Mouse (Mus musculus): ENCODE measurements around the gene Aifm3. TPM values are rescaled to one million over a fixed set of nuclear protein-coding genes. Genes with fewer than 3 reads are reported as not detected.

Aifm3 gene
- polyA plus RNA-seq, 1 experiment from 2014 or later: 1.1 TPM

GRCm38 (mm10) chr16:17475326-17475725, 14.1 kb upstream of the Aifm3 start:
- H3K9ac ChIP-seq: no peak overlapping the region
- H3K27me3 ChIP-seq: no peaks in the 10 kb centered on the region
- 94% methylated on average over 4 of the region's 4 CpGs for WGBS
- H3K4me2 ChIP-seq: no peak overlapping the region
- no peak overlapping the region for H3K27ac ChIP-seq
- no peaks in the 10 kb centered on the region for H3K9me3 ChIP-seq
- H3K36me3 ChIP-seq: peaks cover 49% of the 10 kb centered on the region
- H3K4me1 ChIP-seq: peaks cover 4% of the 10 kb centered on the region; the same call in 1 of the 2 replicates
- no peak for ATAC-seq (ENCODE audit: insufficient number of reproducible peaks, insufficient read depth, low FRiP score, low TSS enrichment, low read depth)
- H3K4me3 ChIP-seq: no peak overlapping the region

GRCm38 (mm10) chr16:17478331-17478943, 11.0 kb upstream of the Aifm3 start:
- no peak for ATAC-seq (ENCODE audit: insufficient number of reproducible peaks, insufficient read depth, low FRiP score, low TSS enrichment, low read depth)
- Histone ChIP-seq H3K9me3 (no peaks in the 10 kb centered on the region), H3K4me2 (no peak overlapping the region), H3K4me3 (no peak overlapping the region), H3K27me3 (no peaks in the 10 kb centered on the region), H3K36me3 (peaks cover 49% of the 10 kb centered on the region), H3K9ac (no peak overlapping the region), H3K4me1 (0 out of 2 replicates have a peak, but pooled peaks cover 4% of the 10 kb centered on the region), H3K27ac (no peak overlapping the region)
- 86% methylated on average over 4 of the region's 4 CpGs for WGBS

- WGBS: 93% methylated on average over 2 of the region's 2 CpGs
- Histone ChIP-seq H3K4me2 (no peak overlapping the region), H3K27me3 (no peaks in the 10 kb centered on the region), H3K9ac (no peak overlapping the region), H3K9me3 (no peaks in the 10 kb centered on the region), H3K4me3 (no peak overlapping the region), H3K4me1 (peaks cover 6% of the 10 kb centered on the region; the same call in 1 of the 2 replicates), H3K36me3 (peaks cover 68% of the 10 kb centered on the region), H3K27ac (no peak overlapping the region)
- no peak for ATAC-seq (ENCODE audit: insufficient number of reproducible peaks, insufficient read depth, low FRiP score, low TSS enrichment, low read depth)
Measured at GRCm38 (mm10) chr16:17481465-17481864, 7.9 kb upstream of the Aifm3 start.

GRCm38 (mm10) chr16:17486505-17486904, 2.9 kb upstream of the Aifm3 start:
- peaks cover 16% of the 10 kb centered on the region for H3K4me1 ChIP-seq
- H3K4me2 ChIP-seq: no peak overlapping the region
- no peak overlapping the region for H3K27ac ChIP-seq
- H3K36me3 ChIP-seq: peaks cover 58% of the 10 kb centered on the region
- ATAC-seq (ENCODE audit: insufficient number of reproducible peaks, insufficient read depth, low FRiP score, low TSS enrichment, low read depth): no peak
- no peak overlapping the region for H3K4me3 ChIP-seq
- peaks cover 42% of the 10 kb centered on the region for H3K27me3 ChIP-seq
- 61% methylated on average over 3 of the region's 3 CpGs for WGBS
- H3K9me3 ChIP-seq: no peaks in the 10 kb centered on the region
- H3K9ac ChIP-seq: no peak overlapping the region

GRCm38 (mm10) chr16:17488478-17489468, 638 bp upstream of the Aifm3 start:
- peak overlapping the region; percentile 66 for H3K9ac ChIP-seq

GRCm38 (mm10) chr16:17491154-17491553, 1.7 kb downstream of the Aifm3 start:
- H3K27me3 ChIP-seq: peaks cover 42% of the 10 kb centered on the region
- no peak overlapping the region for H3K4me2 ChIP-seq
- H3K4me1 ChIP-seq: peaks cover 11% of the 10 kb centered on the region
- no peak for ATAC-seq (ENCODE audit: insufficient number of reproducible peaks, insufficient read depth, low FRiP score, low TSS enrichment, low read depth)
- WGBS: 77% methylated on average over 5 of the region's 5 CpGs
- H3K9me3 ChIP-seq: no peaks in the 10 kb centered on the region
- peaks cover 17% of the 10 kb centered on the region; the same call in 1 of the 2 replicates for H3K36me3 ChIP-seq
- no peak overlapping the region for H3K9ac ChIP-seq
- no peak overlapping the region for H3K4me3 ChIP-seq
- H3K27ac ChIP-seq: no peak overlapping the region

More at GRCm38 (mm10) chr16:17488478-17489468, 638 bp upstream of the Aifm3 start:
- ATAC-seq (ENCODE audit: insufficient number of reproducible peaks, insufficient read depth, low FRiP score, low TSS enrichment, low read depth): no peak
- Histone ChIP-seq H3K27me3 (peaks cover 42% of the 10 kb centered on the region), H3K36me3 (peaks cover 38% of the 10 kb centered on the region), H3K27ac (no peak overlapping the region), H3K4me3 (peak overlapping the region; percentile 48), H3K4me2 (peak overlapping the region; percentile 85), H3K9me3 (no peaks in the 10 kb centered on the region), H3K4me1 (peaks cover 16% of the 10 kb centered on the region)
- WGBS: 44% methylated on average over 14 of the region's 14 CpGs

- no peak overlapping the region for H3K9ac ChIP-seq
- no peak overlapping the region for H3K4me3 ChIP-seq
- H3K9me3 ChIP-seq: no peaks in the 10 kb centered on the region
- peaks cover 10% of the 10 kb centered on the region; the same call in 1 of the 2 replicates for H3K36me3 ChIP-seq
- 73% methylated on average over 5 of the region's 5 CpGs for WGBS
- H3K4me2 ChIP-seq: no peak overlapping the region
- ATAC-seq (ENCODE audit: insufficient number of reproducible peaks, insufficient read depth, low FRiP score, low TSS enrichment, low read depth): no peak
- H3K4me1 ChIP-seq: peaks cover 18% of the 10 kb centered on the region
- H3K27ac ChIP-seq: no peak overlapping the region
- H3K27me3 ChIP-seq: peaks cover 42% of the 10 kb centered on the region
Measured at GRCm38 (mm10) chr16:17491896-17492561, 2.6 kb downstream of the Aifm3 start.

GRCm38 (mm10) chr16:17496499-17497305, 7.3 kb downstream of the Aifm3 start:
- Histone ChIP-seq H3K9me3 (no peaks in the 10 kb centered on the region), H3K36me3 (no peaks in the 10 kb centered on the region), H3K4me1 (peaks cover 7% of the 10 kb centered on the region), H3K4me3 (no peak overlapping the region), H3K27ac (no peak overlapping the region), H3K9ac (peak overlapping the region; percentile 7; the same call in 1 of the 2 replicates), H3K4me2 (no peak overlapping the region), H3K27me3 (no peaks in the 10 kb centered on the region)
- no peak for ATAC-seq (ENCODE audit: insufficient number of reproducible peaks, insufficient read depth, low FRiP score, low TSS enrichment, low read depth)
- WGBS: 43% methylated on average over 2 of the region's 2 CpGs

- no peaks in the 10 kb centered on the region for H3K27me3 ChIP-seq
- ATAC-seq (ENCODE audit: insufficient number of reproducible peaks, insufficient read depth, low FRiP score, low TSS enrichment, low read depth): no peak
- 34% methylated on average over 10 of the region's 10 CpGs for WGBS
- no peak overlapping the region for H3K27ac ChIP-seq
- no peaks in the 10 kb centered on the region for H3K36me3 ChIP-seq
- H3K4me2 ChIP-seq: no peak overlapping the region
- no peak overlapping the region for H3K4me3 ChIP-seq
- H3K9me3 ChIP-seq: no peaks in the 10 kb centered on the region
- peaks cover 7% of the 10 kb centered on the region for H3K4me1 ChIP-seq
- H3K9ac ChIP-seq: no peak overlapping the region
Measured at GRCm38 (mm10) chr16:17499249-17499883, 10.0 kb downstream of the Aifm3 start.

- H3K4me1 ChIP-seq: no peaks in the 10 kb centered on the region
- 77% methylated on average over 4 of the region's 4 CpGs for WGBS
- H3K9ac ChIP-seq: no peak overlapping the region
- no peak overlapping the region for H3K4me2 ChIP-seq
- H3K4me3 ChIP-seq: no peak overlapping the region
- no peak for ATAC-seq (ENCODE audit: insufficient number of reproducible peaks, insufficient read depth, low FRiP score, low TSS enrichment, low read depth)
- H3K9me3 ChIP-seq: no peaks in the 10 kb centered on the region
- no peaks in the 10 kb centered on the region for H3K27me3 ChIP-seq
- no peaks in the 10 kb centered on the region for H3K36me3 ChIP-seq
- H3K27ac ChIP-seq: no peak overlapping the region
Measured at GRCm38 (mm10) chr16:17502681-17503080, 13.3 kb downstream of the Aifm3 start.
